Mouse (Mus musculus) layer of hippocampus, postnatal 10 days (tissue): ENCODE results near the gene Ascc1. TPM values are rescaled to one million over a fixed set of nuclear protein-coding genes. Genes with fewer than 3 reads are reported as not detected.
A peak's percentile ranks its signal among the peaks of the same experiment; 100 is the strongest.
"Not testable (repeated sequence)": the region's sequence is repeated elsewhere in the genome, so short reads cannot be mapped to it uniquely, and the experiment has no call there.

ENCODE experiments used
- DNase-seq, 2 experiments: peaks; one replicate each; pipeline ENCODE4 v3.0.0; 2021; ENCODE audit warnings: low spot score in 2 of 2
- total RNA-seq, 2 experiments: library from RNA; stranded (reverse); gene quantifications; 2 replicates each; pipeline ENCODE4 v1.2.3; 2021

Ascc1 gene
- total RNA-seq, 2 experiments from 2014 or later, result 19.2 to 19.9 TPM

DNA sequence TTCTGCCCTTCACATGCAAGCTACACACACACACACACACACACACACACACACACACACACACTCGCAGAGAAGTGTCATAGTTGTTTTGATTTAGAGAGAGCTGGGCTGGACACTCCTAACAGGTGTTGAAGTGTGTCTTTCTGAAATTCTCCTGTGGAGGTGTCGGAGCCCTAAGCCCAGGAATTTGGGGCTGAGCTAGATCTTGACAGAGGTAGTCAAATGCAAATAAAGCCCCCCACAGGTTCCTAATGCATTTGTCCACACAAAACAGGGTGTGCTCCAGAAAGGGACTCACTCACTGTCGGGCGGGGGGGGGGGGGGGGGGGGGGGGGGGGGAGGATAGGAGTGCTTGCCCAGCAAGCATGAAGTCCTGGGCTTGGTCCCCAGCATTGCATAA lies 25.5 kb upstream of the Ascc1 start:
- DNase-seq, result no peak

- no peak for DNase-seq
These were observed 24.8 kb upstream of the Ascc1 start for GRCm38 (mm10) chr10:59977715-59978343.

DNA sequence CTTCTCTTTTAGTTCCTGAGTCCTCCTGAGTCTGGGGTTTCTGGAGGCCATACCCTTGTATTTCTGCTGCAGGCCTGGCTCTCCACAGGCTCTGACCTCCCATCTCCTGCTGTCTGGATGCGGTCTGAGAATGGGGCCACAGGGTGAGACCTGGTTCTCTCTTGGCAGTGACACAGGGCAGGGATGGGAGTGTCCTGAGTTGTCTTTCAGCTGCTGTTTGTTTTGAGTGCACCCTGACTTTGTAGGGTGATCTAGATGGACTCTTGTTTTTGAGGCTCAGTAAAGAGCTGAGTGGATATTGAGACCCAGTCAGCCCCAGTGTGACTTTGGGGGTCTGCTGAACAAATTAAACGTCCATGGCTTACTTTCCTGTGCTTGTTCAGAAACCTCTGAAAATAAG lies 24.2 kb upstream of the Ascc1 start:
- DNase-seq, result no peak

GRCm38 (mm10) chr10:59978873-59979743 lies 23.5 kb upstream of the Ascc1 start:
- peak in 1 of 2 experiments; percentile 60 for DNase-seq

- DNase-seq, result no peak
These were observed 21.8 kb upstream of the Ascc1 start for GRCm38 (mm10) chr10:59980815-59981244.

DNA sequence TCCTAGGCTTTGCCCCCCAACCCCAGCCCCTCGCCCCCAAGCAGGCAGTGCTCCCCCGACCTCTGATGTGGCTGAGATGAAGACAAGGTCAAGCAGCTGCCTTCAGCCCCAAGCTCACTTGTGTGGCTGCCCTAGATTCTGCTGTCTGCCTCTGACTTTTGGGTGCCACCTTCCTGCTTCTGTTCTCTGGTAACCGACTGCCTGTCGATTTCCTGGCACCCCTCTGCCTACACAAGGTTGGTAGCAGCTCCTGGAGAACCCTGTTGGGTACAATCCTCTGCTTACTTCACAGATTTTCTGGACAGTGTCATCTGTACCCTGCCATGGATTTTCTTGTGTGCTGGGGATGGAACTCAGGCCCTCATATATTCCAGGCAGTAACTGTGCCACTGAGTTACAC lies 21.3 kb upstream of the Ascc1 start:
- no peak for DNase-seq

DNA sequence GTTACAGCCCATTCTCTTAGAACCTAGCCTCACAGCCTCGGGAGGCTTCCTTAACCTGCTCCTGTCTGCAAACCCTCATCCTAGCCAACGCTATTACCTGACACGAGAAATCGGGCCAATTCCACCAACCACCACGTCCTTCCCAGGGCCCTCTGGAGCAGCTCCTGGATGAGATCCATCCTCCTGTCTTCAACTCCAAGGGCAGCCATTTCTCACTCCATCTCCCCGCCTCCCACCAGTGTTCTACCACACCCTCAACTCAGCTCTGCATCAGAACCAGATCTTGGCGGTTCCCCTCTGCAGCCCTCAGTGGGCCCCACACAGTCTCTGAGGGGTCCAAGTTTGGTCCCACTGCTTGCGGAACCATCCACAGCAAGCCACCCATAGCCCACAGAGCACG lies 20.8 kb upstream of the Ascc1 start:
- DNase-seq, result no peak

GRCm38 (mm10) chr10:59982379-59982873 lies 20.2 kb upstream of the Ascc1 start:
- DNase-seq, result no peak

DNA sequence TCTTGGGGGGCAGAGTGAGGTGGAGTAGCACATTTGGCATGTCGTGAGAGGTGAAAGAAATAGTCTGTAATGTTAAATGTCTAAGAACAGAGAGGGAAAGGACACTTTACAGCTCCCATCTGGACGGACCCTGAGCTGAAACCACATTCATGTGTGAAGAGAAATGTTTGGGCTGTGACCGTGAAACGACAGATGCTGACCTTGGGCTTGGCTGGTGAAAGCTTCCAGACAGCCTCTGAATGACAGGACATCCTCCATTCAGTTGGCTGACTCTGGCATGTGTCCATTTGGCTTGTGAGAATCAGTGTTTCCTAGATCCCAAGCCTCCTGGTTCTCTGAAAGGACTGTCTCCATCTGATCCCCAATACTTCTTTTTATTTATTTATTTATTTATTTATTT lies 14.6 kb upstream of the Ascc1 start:
- DNase-seq, result no peak

DNA sequence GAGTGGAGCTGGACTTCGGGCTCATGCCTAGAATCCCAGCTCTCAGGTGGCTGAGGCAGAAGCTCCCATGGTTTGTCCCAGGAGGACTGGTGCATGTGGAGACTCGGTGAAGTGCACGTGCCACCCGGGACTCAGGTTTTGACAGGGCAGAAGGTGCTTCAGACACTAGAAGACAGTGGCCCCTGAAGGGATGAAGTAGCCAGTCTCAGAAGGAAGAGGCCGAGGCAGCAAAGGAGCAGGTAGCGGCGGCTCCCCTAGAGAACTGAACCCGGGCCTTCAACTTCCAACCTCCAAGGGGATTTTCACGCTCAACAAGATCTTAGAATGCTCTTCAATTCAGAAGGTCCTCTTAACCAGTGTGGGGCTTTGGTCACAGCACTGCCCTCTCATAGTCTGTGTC lies 12.2 kb upstream of the Ascc1 start:
- DNase-seq, result no peak

DNA sequence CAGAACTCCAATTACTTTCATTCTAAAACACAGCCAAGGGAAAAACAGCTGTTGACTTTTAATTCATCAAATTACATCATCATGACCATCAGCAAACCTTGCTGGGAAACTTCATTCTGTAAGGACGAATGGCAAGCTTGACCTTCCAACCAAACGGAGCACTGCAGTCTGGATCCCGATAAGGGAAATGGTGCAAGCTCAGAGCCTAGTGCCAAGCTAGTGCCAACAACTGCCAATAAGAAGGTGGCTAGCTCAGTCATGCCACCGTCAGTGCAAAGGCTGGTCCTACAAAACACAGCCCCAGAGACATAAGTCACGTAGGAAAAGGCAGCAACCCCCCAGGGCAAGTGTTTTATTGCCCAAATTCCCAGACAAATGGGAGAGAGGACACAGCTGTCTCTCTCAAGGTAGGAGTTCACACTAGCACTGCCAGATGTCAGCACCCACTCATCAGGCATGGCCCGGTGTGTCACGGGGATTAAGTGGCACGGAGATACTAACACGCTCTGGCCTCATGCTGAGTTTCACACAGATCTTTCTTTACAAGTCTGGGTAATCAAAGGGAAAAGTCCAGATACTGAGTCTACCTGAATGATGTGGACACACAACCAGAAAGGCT lies 11.2 kb upstream of the Ascc1 start:
- no peak for DNase-seq

DNA sequence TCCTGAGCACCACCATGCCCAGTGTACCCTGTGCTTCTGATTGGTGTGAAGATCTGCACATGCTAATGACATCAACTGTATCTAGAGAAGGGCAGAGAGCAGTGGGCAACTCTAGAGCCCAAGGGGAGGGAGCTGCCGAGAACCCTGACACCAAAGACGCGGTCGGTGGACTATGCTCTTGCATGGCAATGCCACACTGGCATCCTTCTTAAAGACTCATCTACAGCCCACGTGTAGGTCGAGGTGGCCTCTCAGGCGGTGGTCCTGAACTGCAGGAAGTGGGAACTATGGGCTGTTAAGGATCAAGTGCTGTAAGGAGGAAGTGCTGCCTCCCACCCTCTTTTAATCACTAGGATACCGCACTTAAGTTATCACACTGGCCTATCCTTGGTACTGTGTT lies 10.6 kb upstream of the Ascc1 start:
- no peak for DNase-seq

- DNase-seq, result not testable (repeated sequence)
These were observed 8.8 kb upstream of the Ascc1 start for GRCm38 (mm10) chr10:59993813-59994212.

DNA sequence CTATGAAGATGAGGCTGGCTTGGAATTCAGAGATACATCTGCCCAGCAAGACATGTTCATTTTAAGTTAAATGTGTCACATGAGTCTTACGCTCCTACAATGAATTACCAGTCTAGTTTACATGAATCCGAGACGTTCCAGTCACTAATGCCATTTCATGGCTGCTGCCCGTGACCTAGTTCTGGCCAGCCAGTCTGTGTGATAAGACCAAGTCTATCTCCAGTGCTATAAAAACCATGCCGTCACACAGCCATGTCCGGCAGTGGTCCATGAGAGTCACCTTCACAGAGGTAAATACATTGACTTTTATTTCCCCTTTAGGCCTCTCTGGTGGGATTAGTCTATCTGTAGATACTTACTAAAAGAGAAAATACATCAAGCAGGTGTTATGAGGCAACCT lies 6.7 kb upstream of the Ascc1 start:
- DNase-seq, result no peak

GRCm38 (mm10) chr10:59997591-59997990 lies 5.0 kb upstream of the Ascc1 start:
- peak; percentile 58 to 67 for DNase-seq

- no peak for DNase-seq
These were observed 3.5 kb upstream of the Ascc1 start for GRCm38 (mm10) chr10:59999057-59999456.

GRCm38 (mm10) chr10:60001663-60002062 lies 942 bp upstream of the Ascc1 start:
- DNase-seq, result not testable (repeated sequence)

DNA sequence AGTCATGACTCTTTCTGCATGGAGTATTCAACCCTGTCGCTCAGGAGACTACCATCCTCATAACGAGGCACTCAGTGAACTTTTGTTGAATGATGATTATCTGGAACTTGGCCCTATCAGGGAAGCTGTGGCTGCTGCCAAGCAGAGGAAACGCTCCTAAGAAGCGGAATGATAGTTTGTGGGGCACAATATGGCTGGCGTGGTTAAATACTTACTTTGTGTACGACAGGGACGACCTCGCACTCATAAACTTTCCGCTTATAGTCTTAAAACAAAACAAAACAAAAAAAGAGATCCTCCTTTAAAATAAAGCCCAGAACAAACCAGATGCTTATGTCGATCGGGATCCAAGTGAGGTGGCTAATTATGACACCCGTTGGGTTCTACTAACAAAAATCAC lies 402 bp upstream of the Ascc1 start:
- DNase-seq, result peak in 1 of 2 experiments; percentile 23

- no peak for DNase-seq
These were observed 678 bp downstream of the Ascc1 start for GRCm38 (mm10) chr10:60003213-60003752.

DNA sequence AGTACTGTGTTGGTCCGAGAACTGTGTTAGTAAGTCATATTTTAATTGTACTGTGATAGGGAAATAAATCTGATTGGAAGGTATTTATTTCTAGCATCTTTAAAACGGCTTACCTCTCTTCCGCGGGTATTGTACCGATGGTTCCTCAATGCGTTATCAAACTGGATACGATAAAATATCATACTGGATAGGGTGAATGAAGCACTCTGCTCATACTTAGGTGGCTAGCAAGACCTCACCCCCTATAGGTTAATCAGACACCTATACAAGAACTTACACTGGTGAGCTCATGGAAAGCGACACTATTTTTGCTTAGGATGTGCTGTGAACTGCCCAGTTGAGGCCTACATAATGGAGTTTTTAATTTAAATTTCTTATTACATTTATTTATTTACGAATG lies 1.2 kb downstream of the Ascc1 start:
- DNase-seq, result no peak

- DNase-seq, result no peak
These were observed 2.7 kb downstream of the Ascc1 start for GRCm38 (mm10) chr10:60005264-60005663.

DNA sequence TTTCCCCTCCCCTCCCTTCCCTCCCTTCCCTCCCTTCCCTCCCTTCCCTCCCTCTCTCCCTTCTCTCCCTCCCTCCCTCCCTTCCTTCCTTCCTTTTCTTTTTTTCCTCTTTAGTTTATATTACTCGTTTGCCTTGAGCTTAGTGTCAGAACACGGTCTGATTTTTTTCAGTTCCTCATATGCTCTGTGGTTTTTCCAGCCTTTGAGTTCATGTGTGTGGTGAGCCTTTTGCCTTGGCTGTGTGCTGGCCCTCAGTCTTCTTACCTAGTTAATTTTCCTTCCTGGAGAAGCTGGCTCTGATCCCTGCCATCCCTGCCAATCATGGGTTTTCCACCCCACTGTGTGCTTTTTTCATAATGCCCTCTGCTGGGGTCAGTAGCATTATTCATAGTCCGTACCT lies 6.5 kb downstream of the Ascc1 start:
- no peak for DNase-seq
